Mouse (Mus musculus) liver, postnatal 0 days (tissue): ENCODE measurements at regions not wholly inside any gene's neighbourhood (a gene's known extent, or its start where the extent isn't known, plus 50 kb on each side); places are given as distances from the start of the nearest gene placed in this dataset.

Experiments used
- CTCF ChIP-seq: sonication (generic); IDR thresholded peaks from 2 replicates; pipeline ENCODE4 v1.5.1; 2016; ENCODE audit warnings: antibody characterized with exemption, low read depth
- EP300 ChIP-seq: IDR thresholded peaks from 2 replicates; pipeline ENCODE4 v1.6.1; 2016; ENCODE audit warnings: antibody characterized with exemption, low read depth, mild to moderate bottlenecking

- TF ChIP-seq EP300 (no peak), CTCF (no peak)
Measured at GRCm38 (mm10) chr6:66395147-66395546, 140.0 kb upstream of the Mad2l1 start.
